Mouse (Mus musculus) embryonic fibroblast, embryonic 13.5 days (primary cell): ENCODE results near the gene Klk8.

ENCODE experiments used
- CTCF ChIP-seq: IDR thresholded peaks from 2 replicates; pipeline ENCODE4 v1.5.1; 2011; ENCODE audit warnings: mild to moderate bottlenecking, control low read depth, low read length, moderate library complexity, borderline replicate concordance; ENCODE audit not compliant: insufficient read depth
- POLR2A ChIP-seq: IDR thresholded peaks from 2 replicates; pipeline ENCODE4 v1.6.1; 2011; ENCODE audit warnings: low read depth, mild to moderate bottlenecking, control low read depth, low read length, moderate library complexity

- TF ChIP-seq POLR2A = no peak
- TF ChIP-seq CTCF = no peak
These were observed 30.3 kb downstream of the Klk8 start for GRCm38 (mm10) chr7:43827706-43828105.
